ENCODE assay signal across 9 mouse cellular contexts in genomic region chr5:111058401-111059139, GRCm38 (mm10).
DNase-seq lines count a peak whose midpoint lies in the region; ATAC-seq and TF ChIP-seq lines count a peak whose summit lies in the region.
"Had no signal": no experiment of that assay in that cellular context is flagged by ENCODE, and none has a peak within 500 bp of the region (broad histone marks: within the 10 kb centered on the region; RNA-seq: fewer than 3 reads in every experiment).

No protein-coding gene starts in this region.

- no peaks in the 10 kb centered on the region for H3K9me3 ChIP-seq in stomach, embryonic 16.5 days (replicated peaks; ENCODE audit: control insufficient read depth, low read length)
- no peaks in the 10 kb centered on the region for H3K9me3 ChIP-seq in stomach, postnatal 0 days (ENCODE audit: control insufficient read depth, low read length)
- no peaks in the 10 kb centered on the region for H3K9me3 ChIP-seq in forebrain, embryonic 13.5 days (replicated peaks)
- H3K9me3 ChIP-seq: stomach, embryonic 15.5 days had no signal

- no peaks in the 10 kb centered on the region for H3K36me3 ChIP-seq in stomach, embryonic 16.5 days (ENCODE audit: control insufficient read depth, insufficient read depth, low read length)
- no peaks in the 10 kb centered on the region for H3K36me3 ChIP-seq in stomach, postnatal 0 days (ENCODE audit: control insufficient read depth, insufficient read depth, low read length)
- no peaks in the 10 kb centered on the region for H3K36me3 ChIP-seq in forebrain, embryonic 13.5 days (ENCODE audit: poor library complexity, severe bottlenecking)
- H3K36me3 ChIP-seq: stomach, embryonic 15.5 days had no signal

- H3K4me2 ChIP-seq in stomach, embryonic 16.5 days (ENCODE audit: low read depth, low read length), result no peak overlapping the region
- H3K4me2 ChIP-seq in stomach, postnatal 0 days (replicated peaks; ENCODE audit: low read depth), result no peak overlapping the region
- peak overlapping the region; percentile 19; the same call in 1 of the 2 replicates for H3K4me2 ChIP-seq in forebrain, embryonic 13.5 days
- H3K4me2 ChIP-seq: stomach, embryonic 15.5 days had no signal

- no peaks in the 10 kb centered on the region for H3K27me3 ChIP-seq in stomach, embryonic 16.5 days (ENCODE audit: control insufficient read depth, insufficient read depth, low read length)
- H3K27me3 ChIP-seq in stomach, postnatal 0 days (ENCODE audit: control insufficient read depth, insufficient read depth, low read length), result no peaks in the 10 kb centered on the region
- H3K27me3 ChIP-seq in forebrain, embryonic 13.5 days, result no peaks in the 10 kb centered on the region
- H3K27me3 ChIP-seq: stomach, embryonic 15.5 days had no signal

- 71% methylated on average over 22 of the region's 22 CpGs for WGBS in stomach, embryonic 16.5 days
- WGBS in stomach, postnatal 0 days, result 69% methylated on average over 22 of the region's 22 CpGs
- 57% methylated on average over 22 of the region's 22 CpGs for WGBS in forebrain, embryonic 13.5 days

- no peak overlapping the region for H3K27ac ChIP-seq in stomach, embryonic 16.5 days (ENCODE audit: low read length)
- H3K27ac ChIP-seq in stomach, postnatal 0 days (replicated peaks), result no peak overlapping the region
- peak overlapping the region; percentile 89 for H3K27ac ChIP-seq in forebrain, embryonic 13.5 days
- H3K27ac ChIP-seq in left cerebral cortex, adult 2 months, result peak overlapping the region; percentile 12; the same call in 1 of the 2 replicates
- H3K27ac ChIP-seq: stomach, embryonic 15.5 days had no signal

- no peak overlapping the region for H3K4me3 ChIP-seq in stomach, embryonic 16.5 days (replicated peaks; ENCODE audit: low read length)
- no peak overlapping the region for H3K4me3 ChIP-seq in stomach, postnatal 0 days (ENCODE audit: low read depth, low read length)
- H3K4me3 ChIP-seq in forebrain, embryonic 13.5 days, result no peak overlapping the region
- H3K4me3 ChIP-seq in left cerebral cortex, adult 2 months, result peak overlapping the region; percentile 13; the same call in 1 of the 2 replicates
- H3K4me3 ChIP-seq: stomach, embryonic 15.5 days had no signal

- intact Hi-C loops in left cerebral cortex, adult 2 months (cut with DNase I), result no loop called here

- TF ChIP-seq EP300 in stomach, postnatal 0 days (optimal IDR thresholded peaks at IDR 0.05), result no peak

- 0 out of 2 replicates have a peak overlapping the region, but pooled peaks have one; percentile 14 for H3K9ac ChIP-seq in stomach, embryonic 16.5 days (ENCODE audit: low read length)
- H3K9ac ChIP-seq in stomach, postnatal 0 days (ENCODE audit: low read length), result no peak overlapping the region
- 0 out of 2 replicates have a peak overlapping the region, but pooled peaks have one; percentile 14 for H3K9ac ChIP-seq in forebrain, embryonic 13.5 days
- H3K9ac ChIP-seq: stomach, embryonic 15.5 days had no signal

- no peak for DNase-seq in stomach, postnatal 0 days (ENCODE audit: low spot score)
- DNase-seq in left cerebral cortex, adult 2 months (ENCODE audit: extremely low spot score in 1 of 2, low spot score in 2 of 2), result peak in 1 of 2 experiments; percentile 33
- DNase-seq in right cerebral cortex, postnatal 4 days, result peak; percentile 55
- DNase-seq in embryo, embryonic 10 days (ENCODE audit: low spot score), result no peak
- no peak for DNase-seq in kidney, adult 11 months
- DNase-seq in kidney, postnatal 4 days, result no peak

- peaks cover 20% of the 10 kb centered on the region for H3K4me1 ChIP-seq in stomach, embryonic 16.5 days (ENCODE audit: control insufficient read depth, insufficient read depth, low read length)
- no peaks in the 10 kb centered on the region for H3K4me1 ChIP-seq in stomach, postnatal 0 days (replicated peaks; ENCODE audit: control insufficient read depth, insufficient read depth)
- peaks cover 68% of the 10 kb centered on the region for H3K4me1 ChIP-seq in forebrain, embryonic 13.5 days

- ATAC-seq in stomach, embryonic 16.5 days (ENCODE audit: insufficient read depth, low FRiP score), result no peak
- ATAC-seq in stomach, postnatal 0 days (ENCODE audit: low FRiP score, low TSS enrichment), result no peak
- ATAC-seq in forebrain, embryonic 13.5 days, result peak; percentile 72

- TF ChIP-seq CTCF in stomach, postnatal 0 days (IDR thresholded peaks at IDR 0.05; ENCODE audit: low read depth), result no peak
- no peak for TF ChIP-seq CTCF in left cerebral cortex, adult 2 months (IDR thresholded peaks at IDR 0.05)

Comparison
In these comparisons a context has a peak if more than half of its experiments do, and no peak if none do; other contexts are left out.
1. H3K27ac ChIP-seq: peak in forebrain, embryonic 13.5 days (single experiment) and left cerebral cortex, adult 2 months (single experiment); none in stomach, embryonic 16.5 days (single experiment) and stomach, postnatal 0 days (single experiment).